Comparison of ENCODE assay signal across 25 mouse cellular contexts in genomic region chr14:78630923-78631875, GRCm38 (mm10).
DNase-seq lines count a peak whose midpoint lies in the region; ATAC-seq lines count a peak whose summit lies in the region.
"Had no signal": no experiment of that assay in that cellular context is flagged by ENCODE, and none has a peak within 500 bp of the region (broad histone marks: within the 10 kb centered on the region; RNA-seq: fewer than 3 reads in every experiment).

No protein-coding gene starts in this region.

- WGBS in heart, embryonic 16.5 days = 79% methylated on average over 4 of the region's 4 CpGs

- no peak overlapping the region for H3K27ac ChIP-seq in heart, embryonic 16.5 days (ENCODE audit: low read length)
- H3K27ac ChIP-seq: embryonic facial prominence, embryonic 10.5 days; embryonic facial prominence, embryonic 15.5 days; forebrain, embryonic 12.5 days; hindbrain, embryonic 14.5 days; kidney, postnatal 0 days; liver, embryonic 14.5 days; midbrain, embryonic 12.5 days had no signal

- peak; percentile 37; the same call in 1 of the 2 replicates for ATAC-seq in heart, embryonic 16.5 days (replicated peaks; ENCODE audit: extremely low read depth, insufficient read depth, low FRiP score)
- ATAC-seq in megakaryocyte progenitor cell, adult 5-6 weeks (replicated peaks; ENCODE audit: poor library complexity) = peak; percentile 73
- ATAC-seq: forebrain, postnatal 0 days had no signal

- no peak overlapping the region for H3K9ac ChIP-seq in heart, embryonic 16.5 days (ENCODE audit: low read length)
- H3K9ac ChIP-seq: embryonic facial prominence, embryonic 15.5 days; forebrain, embryonic 12.5 days; forebrain, postnatal 0 days; hindbrain, embryonic 14.5 days; liver, embryonic 14.5 days; midbrain, embryonic 12.5 days had no signal

- no peaks in the 10 kb centered on the region for H3K27me3 ChIP-seq in heart, embryonic 16.5 days (ENCODE audit: control insufficient read depth, insufficient read depth, low read length)
- H3K27me3 ChIP-seq: embryonic facial prominence, embryonic 15.5 days; forebrain, embryonic 12.5 days; midbrain, embryonic 12.5 days had no signal

- no peaks in the 10 kb centered on the region for H3K36me3 ChIP-seq in heart, embryonic 16.5 days (ENCODE audit: control insufficient read depth, insufficient read depth)
- H3K36me3 ChIP-seq: embryonic facial prominence, embryonic 15.5 days; forebrain, embryonic 12.5 days; midbrain, embryonic 12.5 days had no signal

- no peak overlapping the region for H3K4me2 ChIP-seq in heart, embryonic 16.5 days (ENCODE audit: low read depth, low read length)
- H3K4me2 ChIP-seq: embryonic facial prominence, embryonic 15.5 days; forebrain, embryonic 12.5 days; heart, embryonic 11.5 days; hindbrain, embryonic 14.5 days; midbrain, embryonic 12.5 days had no signal

- no peaks in the 10 kb centered on the region for H3K9me3 ChIP-seq in heart, embryonic 16.5 days (replicated peaks; ENCODE audit: control insufficient read depth, low read length)
- H3K9me3 ChIP-seq: embryonic facial prominence, embryonic 10.5 days; embryonic facial prominence, embryonic 15.5 days; forebrain, embryonic 12.5 days; megakaryocyte, embryonic 14.5 days; midbrain, embryonic 12.5 days had no signal

- DNase-seq in heart, adult 8-10 months (ENCODE audit: low spot score) = no peak
- DNase-seq in NIH3T3 (ENCODE audit: low read depth) = peak; percentile 5
- DNase-seq in thymus, postnatal 36 days = peak; percentile 30 to 55
- no peak for DNase-seq in urinary bladder, postnatal 36 days (ENCODE audit: low spot score in 2 of 2)
- no peak for DNase-seq in layer of hippocampus, adult 18-20 months (ENCODE audit: low spot score in 2 of 2)
- DNase-seq: adrenal gland, postnatal 25 days; cerebellum, adult 8-10 months; cerebellum, postnatal 25 days; forebrain, postnatal 0 days; heart, postnatal 4 days; kidney, adult 2 months; kidney, postnatal 4 days; liver; lung, adult 2 months had no signal

- no peak overlapping the region for H3K4me3 ChIP-seq in heart, embryonic 16.5 days (ENCODE audit: low read length)
- H3K4me3 ChIP-seq: embryonic facial prominence, embryonic 10.5 days; embryonic facial prominence, embryonic 15.5 days; forebrain, embryonic 12.5 days; megakaryocyte, embryonic 14.5 days; midbrain, embryonic 12.5 days had no signal

- no peaks in the 10 kb centered on the region for H3K4me1 ChIP-seq in heart, embryonic 16.5 days (ENCODE audit: control insufficient read depth, insufficient read depth, low read length)
- H3K4me1 ChIP-seq: embryonic facial prominence, embryonic 10.5 days; embryonic facial prominence, embryonic 15.5 days; forebrain, embryonic 12.5 days; megakaryocyte, embryonic 14.5 days; midbrain, embryonic 12.5 days had no signal

Comparison
In these comparisons a context has a peak if more than half of its experiments do, and no peak if none do; other contexts are left out.
1. DNase-seq: peak in NIH3T3 (single experiment) and thymus, postnatal 36 days (2 of 2); none in heart, adult 8-10 months (single experiment), urinary bladder, postnatal 36 days (0 of 2) and layer of hippocampus, adult 18-20 months (0 of 2).